Mouse (Mus musculus) layer of hippocampus, postnatal 36 days (tissue): ENCODE measurements around the gene Gdap1l1. TPM values are rescaled to one million over a fixed set of nuclear protein-coding genes. Genes with fewer than 3 reads are reported as not detected.

Source experiments
- total RNA-seq, 2 experiments: library from RNA; stranded (reverse); gene quantifications; 2 replicates each; pipeline ENCODE4 v1.2.3; 2021

The Gdap1l1 gene
- total RNA-seq, 2 experiments from 2014 or later: 62.0 to 72.9 TPM

Other genes starting within 250 kb of the Gdap1l1 start
- 10 to 100 TPM; 18.6 to 20.9 TPM for gene Tox2, start 235.4 kb upstream of the Gdap1l1 start, total RNA-seq
- gene Jph2, start 40.5 kb upstream of the Gdap1l1 start, total RNA-seq: under 1 TPM; 0.45 to 0.63 TPM
- gene Oser1, start 13.8 kb upstream of the Gdap1l1 start, total RNA-seq: 10 to 100 TPM; 19.0 to 19.5 TPM
- 10 to 100 TPM; 19.2 to 20.9 TPM for gene Fitm2, start 34.2 kb downstream of the Gdap1l1 start, total RNA-seq
- not detected for gene R3hdml, start 53.8 kb downstream of the Gdap1l1 start, total RNA-seq
- not detected for gene Hnf4a, start 68.3 kb downstream of the Gdap1l1 start, total RNA-seq
- gene Ttpal, start 163.8 kb downstream of the Gdap1l1 start, total RNA-seq: 10 to 100 TPM; 53.0 to 54.7 TPM
- gene Serinc3, start 206.7 kb downstream of the Gdap1l1 start, total RNA-seq: 100 to 1,000 TPM; 177 to 202 TPM
- gene Pkig, start 219.9 kb downstream of the Gdap1l1 start, total RNA-seq: 10 to 100 TPM; 86.8 to 92.5 TPM